Mouse (Mus musculus) kidney, embryonic 14.5 days (tissue): ENCODE data around the gene Cd40. TPM values are rescaled to one million over a fixed set of nuclear protein-coding genes. Genes with fewer than 3 reads are reported as not detected.

Source experiments
- ATAC-seq: fragments of 200-750 bp; cut with Nextera tagmentation; 2 replicates; pipeline ENCODE4 v1.8.0; 2017; ENCODE audit warnings: moderate number of reproducible peaks, mild to moderate bottlenecking, moderate TSS enrichment, moderate library complexity; ENCODE audit not compliant: low FRiP score, low TSS enrichment
- H3K27ac ChIP-seq: fragments of 300-500 bp; sonication (generic); 2 replicates; pipeline ENCODE4 v1.5.1; 2014; ENCODE audit warnings: low read depth, mild to moderate bottlenecking, low read length, moderate library complexity, mixed read lengths
- H3K27me3 ChIP-seq: fragments of 300-500 bp; sonication (generic); 2 replicates; pipeline ENCODE4 v1.6.1; 2014; ENCODE audit warnings: mild to moderate bottlenecking, low read length; ENCODE audit not compliant: control insufficient read depth, insufficient read depth
- H3K36me3 ChIP-seq: fragments of 300-500 bp; sonication (generic); 2 replicates; pipeline ENCODE4 v1.6.1; 2014; ENCODE audit warnings: low read length, mixed read lengths; ENCODE audit not compliant: control insufficient read depth, insufficient read depth
- H3K4me1 ChIP-seq: fragments of 300-500 bp; sonication (generic); 2 replicates; pipeline ENCODE4 v1.6.1; 2014; ENCODE audit warnings: low read length, mixed read lengths; ENCODE audit not compliant: control insufficient read depth, insufficient read depth
- H3K4me2 ChIP-seq: fragments of 300-500 bp; sonication (generic); replicated peaks from 2 replicates; pipeline ENCODE4 v1.6.1; 2014; ENCODE audit warnings: low read depth, mild to moderate bottlenecking, low read length
- H3K4me3 ChIP-seq: fragments of 300-500 bp; sonication (generic); 2 replicates; pipeline ENCODE4 v1.5.1; 2014; ENCODE audit warnings: mild to moderate bottlenecking, low read length
- H3K9ac ChIP-seq: fragments of 300-500 bp; sonication (generic); 2 replicates; pipeline ENCODE4 v1.6.1; 2014; ENCODE audit warnings: low read depth, mild to moderate bottlenecking, low read length, moderate library complexity
- H3K9me3 ChIP-seq: fragments of 300-500 bp; sonication (generic); 2 replicates; pipeline ENCODE4 v1.6.1; 2016; ENCODE audit warnings: low read length; ENCODE audit not compliant: control insufficient read depth
- WGBS: fragments of 180-500 bp; shearing (Covaris S2); extraction: QIAGEN DNeasy Blood & Tissue Kit; methylation state at CpG from one replicate; pipeline ENCODE4 v1.1.7; 2014; 5-methylcytosine and 5-hydroxymethylcytosine counted together
- polyA plus RNA-seq: library from polyadenylated mRNA; unstranded; fragments of >200 nt; fragmentation: Nextera tagmentation; extraction: Ambion mirVana; gene quantifications from 2 replicates; pipeline ENCODE4 v1.2.1, GENCODE M21; 2014

Gene Cd40
- polyA plus RNA-seq, 1 experiment from 2014 or later: 7.3 TPM

- Histone ChIP-seq H3K9ac (no peak overlapping the region), H3K4me3 (no peak overlapping the region), H3K4me1 (no peaks in the 10 kb centered on the region), H3K27me3 (peaks cover 53% of the 10 kb centered on the region), H3K27ac (no peak overlapping the region), H3K9me3 (no peaks in the 10 kb centered on the region), H3K4me2 (no peak overlapping the region), H3K36me3 (no peaks in the 10 kb centered on the region)
- WGBS: 66% methylated on average over 16 of the region's 16 CpGs
- no peak for ATAC-seq
These were observed 50.2 kb downstream of the Cd40 start for GRCm38 (mm10) chr2:165105513-165106079.

GRCm38 (mm10) chr2:165106585-165106984 is 51.2 kb downstream of the Cd40 start:
- Histone ChIP-seq H3K9ac (no peak overlapping the region), H3K27me3 (peaks cover 55% of the 10 kb centered on the region), H3K27ac (no peak overlapping the region), H3K4me1 (no peaks in the 10 kb centered on the region), H3K9me3 (no peaks in the 10 kb centered on the region), H3K36me3 (no peaks in the 10 kb centered on the region), H3K4me2 (no peak overlapping the region), H3K4me3 (no peak overlapping the region)
- WGBS: 12% methylated on average over 18 of the region's 18 CpGs
- ATAC-seq: peak; percentile 40; the same call in 1 of the 2 replicates

GRCm38 (mm10) chr2:165112149-165112548 is 56.7 kb downstream of the Cd40 start:
- H3K9ac ChIP-seq: no peak overlapping the region; the same call in 1 of the 2 replicates
- no peaks in the 10 kb centered on the region for H3K9me3 ChIP-seq
- no peaks in the 10 kb centered on the region for H3K4me1 ChIP-seq
- H3K27ac ChIP-seq: no peak overlapping the region
- peaks cover 92% of the 10 kb centered on the region for H3K27me3 ChIP-seq
- H3K36me3 ChIP-seq: no peaks in the 10 kb centered on the region
- 0% methylated on average over 52 of the region's 54 CpGs for WGBS
- peak; percentile 73; the same call in 1 of the 2 replicates for ATAC-seq
- 0 out of 2 replicates have a peak overlapping the region, but pooled peaks have one; percentile 10 for H3K4me2 ChIP-seq
- no peak overlapping the region; the same call in 1 of the 2 replicates for H3K4me3 ChIP-seq

- no peak overlapping the region for H3K4me3 ChIP-seq
- 15% methylated on average over 11 of the region's 11 CpGs for WGBS
- H3K4me1 ChIP-seq: no peaks in the 10 kb centered on the region
- peak; percentile 61 for ATAC-seq
- H3K36me3 ChIP-seq: no peaks in the 10 kb centered on the region
- H3K27me3 ChIP-seq: peaks cover 88% of the 10 kb centered on the region
- no peaks in the 10 kb centered on the region for H3K9me3 ChIP-seq
- H3K27ac ChIP-seq: no peak overlapping the region
- H3K9ac ChIP-seq: no peak overlapping the region
- H3K4me2 ChIP-seq: no peak overlapping the region
These were observed 58.3 kb downstream of the Cd40 start for GRCm38 (mm10) chr2:165113733-165114132.

GRCm38 (mm10) chr2:165120765-165121164 is 65.3 kb downstream of the Cd40 start:
- H3K27me3 ChIP-seq: peaks cover 30% of the 10 kb centered on the region
- no peak overlapping the region for H3K9ac ChIP-seq
- H3K27ac ChIP-seq: no peak overlapping the region
- no peak overlapping the region for H3K4me2 ChIP-seq
- H3K4me3 ChIP-seq: no peak overlapping the region
- H3K9me3 ChIP-seq: no peaks in the 10 kb centered on the region
- no peak for ATAC-seq
- WGBS: 67% methylated on average over 9 of the region's 9 CpGs
- peaks cover 7% of the 10 kb centered on the region; the same call in 1 of the 2 replicates for H3K4me1 ChIP-seq
- no peaks in the 10 kb centered on the region for H3K36me3 ChIP-seq

- peaks cover 25% of the 10 kb centered on the region for H3K27me3 ChIP-seq
- 27% methylated on average over 10 of the region's 10 CpGs for WGBS
- ATAC-seq: peak; percentile 58
These were observed 65.9 kb downstream of the Cd40 start for GRCm38 (mm10) chr2:165121206-165121840.

More at GRCm38 (mm10) chr2:165121206-165121840, 65.9 kb downstream of the Cd40 start:
- Histone ChIP-seq H3K36me3 (no peaks in the 10 kb centered on the region), H3K9ac (no peak overlapping the region), H3K4me3 (no peak overlapping the region), H3K4me1 (peaks cover 7% of the 10 kb centered on the region; the same call in 1 of the 2 replicates), H3K4me2 (no peak overlapping the region), H3K27ac (no peak overlapping the region), H3K9me3 (no peaks in the 10 kb centered on the region)

Other genes starting within 250 kb of the Cd40 start
- gene Zswim1, start 232.9 kb upstream of the Cd40 start, polyA plus RNA-seq: 12.4 and 20.0 TPM in 2 replicates
- gene Spata25, start 227.1 kb upstream of the Cd40 start, polyA plus RNA-seq: not detected in 2 replicates
- gene Ctsa, start 222.8 kb upstream of the Cd40 start, polyA plus RNA-seq: 122 and 135 TPM in 2 replicates
- gene Neurl2, start 222.2 kb upstream of the Cd40 start, polyA plus RNA-seq: 6.0 and 6.6 TPM in 2 replicates
- gene Pltp, start 197.9 kb upstream of the Cd40 start, polyA plus RNA-seq: 25.7 and 34.6 TPM in 2 replicates
- gene Pcif1, start 176.3 kb upstream of the Cd40 start, polyA plus RNA-seq: 68.9 and 72.9 TPM in 2 replicates
- 10.7 and 13.8 TPM in 2 replicates for gene Zfp335, start 143.9 kb upstream of the Cd40 start, polyA plus RNA-seq
- 0.76 and 1.4 TPM in 2 replicates for gene Mmp9, start 114.8 kb upstream of the Cd40 start, polyA plus RNA-seq
- gene Slc12a5, start 94.8 kb upstream of the Cd40 start, polyA plus RNA-seq: 1.5 and 1.6 TPM in 2 replicates
- gene Ncoa5, start 20.8 kb upstream of the Cd40 start, polyA plus RNA-seq: 34.6 and 71.1 TPM in 2 replicates
- gene 1700025C18Rik, start 35.1 kb downstream of the Cd40 start, polyA plus RNA-seq: not detected in 2 replicates
- 0.74 and 1.2 TPM in 2 replicates for gene Cdh22, start 179.2 kb downstream of the Cd40 start, polyA plus RNA-seq
- 35.4 and 54.1 TPM in 2 replicates for gene Slc35c2, start 232.2 kb downstream of the Cd40 start, polyA plus RNA-seq